Mouse (Mus musculus): Measurements from ENCODE around the gene Dus3l. TPM values are rescaled to one million over a fixed set of nuclear protein-coding genes. Genes with fewer than 3 reads are reported as not detected.

The Dus3l gene
- polyA plus RNA-seq, 1 experiment from 2014 or later, result 53.9 TPM

DNA sequence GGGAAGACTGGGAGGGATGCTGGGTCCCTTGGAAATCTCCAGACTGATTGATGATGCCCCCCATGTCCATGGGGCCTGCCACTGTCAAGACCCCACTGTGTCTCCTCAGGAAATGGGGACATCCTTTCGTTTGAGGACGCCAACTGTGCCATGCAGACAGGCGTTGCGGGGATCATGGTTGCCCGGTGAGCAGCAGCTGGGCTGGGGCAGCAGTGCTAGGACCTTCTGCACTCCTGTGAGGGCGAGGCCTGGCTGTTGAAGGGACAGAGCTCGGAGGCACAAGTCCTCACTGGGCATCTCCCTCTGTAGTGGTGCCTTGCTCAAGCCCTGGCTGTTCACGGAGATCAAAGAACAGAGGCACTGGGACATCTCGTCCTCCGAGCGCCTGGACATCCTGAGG lies 4.4 kb downstream of the Dus3l start:
- ATAC-seq (ENCODE audit: low FRiP score, low read depth), result no peak
- Histone ChIP-seq H3K27me3 (no peaks in the 10 kb centered on the region), H3K27ac (replicated peaks) (no peak overlapping the region), H3K36me3 (peaks cover 49% of the 10 kb centered on the region), H3K4me2 (replicated peaks) (no peak overlapping the region), H3K9ac (replicated peaks) (no peak overlapping the region), H3K9me3 (no peaks in the 10 kb centered on the region), H3K4me1 (peaks cover 6% of the 10 kb centered on the region), H3K4me3 (no peak overlapping the region)
- WGBS, result 92% methylated on average over 11 of the region's 11 CpGs

GRCm38 (mm10) chr17:56769950-56770349 lies 5.4 kb downstream of the Dus3l start, which contains the start of gene Prr22:
Gene Prr22, plus strand, starts transcription at chr17:56770250.
- Histone ChIP-seq H3K9ac (replicated peaks) (no peak within 1 kb of the TSS), H3K4me3 (no peak within 1 kb of the TSS), H3K27ac (replicated peaks) (no peak within 1 kb of the TSS), H3K4me2 (replicated peaks) (no peak within 1 kb of the TSS), H3K27me3 (no peaks in the 10 kb centered on the region), H3K9me3 (no peaks in the 10 kb centered on the region), H3K36me3 (peaks cover 49% of the 10 kb centered on the region), H3K4me1 (peaks cover 6% of the 10 kb centered on the region)
- no peak for ATAC-seq (ENCODE audit: low FRiP score, low read depth)
- 94% methylated on average over 5 of the region's 5 CpGs for WGBS

GRCm38 (mm10) chr17:56777568-56777967 lies 13.0 kb downstream of the Dus3l start:
- Histone ChIP-seq H3K4me3 (no peak overlapping the region), H3K9ac (replicated peaks) (no peak overlapping the region), H3K9me3 (peaks cover 5% of the 10 kb centered on the region; the same call in 1 of the 2 replicates), H3K27me3 (no peaks in the 10 kb centered on the region), H3K4me1 (peaks cover 4% of the 10 kb centered on the region; the same call in 1 of the 2 replicates), H3K27ac (replicated peaks) (no peak overlapping the region), H3K4me2 (replicated peaks) (no peak overlapping the region), H3K36me3 (peaks cover 21% of the 10 kb centered on the region)
- WGBS, result 90% methylated on average over 11 of the region's 11 CpGs
- no peak for ATAC-seq (ENCODE audit: low FRiP score, low read depth)

GRCm38 (mm10) chr17:56778779-56779362 lies 14.3 kb downstream of the Dus3l start:
- Histone ChIP-seq H3K27me3 (no peaks in the 10 kb centered on the region), H3K9ac (replicated peaks) (no peak overlapping the region), H3K9me3 (peaks cover 5% of the 10 kb centered on the region; the same call in 1 of the 2 replicates), H3K36me3 (peaks cover 24% of the 10 kb centered on the region), H3K27ac (replicated peaks) (peak overlapping the region; percentile 40), H3K4me3 (no peak overlapping the region), H3K4me2 (replicated peaks) (no peak overlapping the region), H3K4me1 (peaks cover 4% of the 10 kb centered on the region; the same call in 1 of the 2 replicates)
- WGBS, result 33% methylated on average over 3 of the region's 3 CpGs
- peak; percentile 53; the same call in 1 of the 2 replicates for ATAC-seq (ENCODE audit: low FRiP score, low read depth)

DNA sequence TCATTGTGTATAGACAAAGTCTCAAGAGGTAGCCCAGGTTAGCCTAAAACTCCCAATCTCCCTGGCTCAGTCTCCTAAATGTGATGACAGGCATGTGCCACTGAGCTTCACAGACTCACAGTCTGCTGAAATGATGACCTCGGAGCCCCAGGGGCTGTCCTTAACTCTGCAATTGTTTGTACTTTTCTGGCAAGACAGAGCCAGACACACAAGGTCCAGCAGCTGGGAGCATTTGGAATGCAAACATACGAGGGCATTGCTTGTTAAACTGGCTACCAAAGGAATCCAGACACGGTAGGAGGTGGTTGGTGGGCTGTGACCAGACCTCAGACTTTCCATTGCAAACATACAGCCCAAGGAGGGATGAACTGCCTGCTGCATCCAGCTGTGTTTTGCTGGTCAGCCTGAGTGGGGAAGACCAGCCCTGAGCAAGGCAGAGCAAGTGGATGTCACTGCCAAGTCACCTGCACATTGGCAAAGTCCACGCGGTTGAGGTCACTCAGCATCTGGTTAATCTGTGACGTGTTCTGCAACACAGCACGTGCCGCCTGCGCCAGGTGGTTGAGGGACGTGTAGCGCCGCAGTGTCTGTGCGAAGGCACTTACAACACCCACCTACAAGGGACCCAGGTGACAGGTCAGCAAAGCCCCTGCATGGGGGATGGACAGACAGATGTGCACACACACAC lies 15.9 kb downstream of the Dus3l start:
- H3K9ac ChIP-seq (replicated peaks), result no peak overlapping the region
- H3K4me2 ChIP-seq (replicated peaks), result no peak overlapping the region
- 83% methylated on average over 13 of the region's 13 CpGs for WGBS
- ATAC-seq (ENCODE audit: low FRiP score, low read depth), result no peak
- H3K27ac ChIP-seq (replicated peaks), result no peak overlapping the region
- H3K4me3 ChIP-seq, result no peak overlapping the region
- peaks cover 24% of the 10 kb centered on the region for H3K36me3 ChIP-seq
- H3K27me3 ChIP-seq, result no peaks in the 10 kb centered on the region
- H3K9me3 ChIP-seq, result peaks cover 5% of the 10 kb centered on the region; the same call in 1 of the 2 replicates
- peaks cover 4% of the 10 kb centered on the region; the same call in 1 of the 2 replicates for H3K4me1 ChIP-seq

GRCm38 (mm10) chr17:56788886-56789285 lies 24.3 kb downstream of the Dus3l start:
- Histone ChIP-seq H3K4me2 (replicated peaks) (no peak overlapping the region), H3K9me3 (no peaks in the 10 kb centered on the region), H3K27me3 (no peaks in the 10 kb centered on the region), H3K4me3 (no peak overlapping the region), H3K9ac (replicated peaks) (no peak overlapping the region), H3K4me1 (no peaks in the 10 kb centered on the region), H3K27ac (replicated peaks) (no peak overlapping the region), H3K36me3 (0 out of 2 replicates have a peak, but pooled peaks cover 5% of the 10 kb centered on the region)
- WGBS, result 79% methylated on average over 3 of the region's 3 CpGs
- no peak for ATAC-seq (ENCODE audit: low FRiP score, low read depth)

GRCm38 (mm10) chr17:56789286-56789685 lies 24.7 kb downstream of the Dus3l start:
- H3K4me1 ChIP-seq, result no peaks in the 10 kb centered on the region
- H3K4me3 ChIP-seq, result no peak overlapping the region
- ATAC-seq (ENCODE audit: low FRiP score, low read depth), result no peak
- no peaks in the 10 kb centered on the region for H3K9me3 ChIP-seq
- WGBS, result 88% methylated on average over 6 of the region's 6 CpGs
- H3K27me3 ChIP-seq, result no peaks in the 10 kb centered on the region
- 0 out of 2 replicates have a peak, but pooled peaks cover 5% of the 10 kb centered on the region for H3K36me3 ChIP-seq
- H3K4me2 ChIP-seq (replicated peaks), result no peak overlapping the region
- no peak overlapping the region for H3K9ac ChIP-seq (replicated peaks)
- H3K27ac ChIP-seq (replicated peaks), result no peak overlapping the region

DNA sequence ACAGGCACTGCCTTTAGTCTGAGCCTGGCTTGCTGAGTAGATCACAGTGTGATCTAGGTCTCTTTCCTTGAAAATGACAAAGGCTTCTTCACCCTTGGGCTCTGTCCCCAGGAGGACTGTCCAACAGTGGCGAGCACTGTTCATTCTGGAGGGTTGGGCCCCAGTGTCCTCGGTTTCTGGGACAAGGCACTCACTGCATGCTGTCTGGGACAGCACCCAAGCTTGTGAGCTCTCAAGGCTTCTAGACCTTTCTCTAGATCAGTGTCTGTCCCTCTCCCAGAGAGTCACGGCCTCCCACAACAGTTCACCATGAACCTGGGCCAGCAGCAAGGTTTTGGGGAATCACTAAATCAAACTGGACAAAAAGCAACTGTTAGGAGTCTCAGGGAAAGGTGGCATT lies 28.0 kb downstream of the Dus3l start:
- no peak overlapping the region for H3K4me2 ChIP-seq (replicated peaks)
- 84% methylated on average over 3 of the region's 3 CpGs for WGBS
- H3K9me3 ChIP-seq, result no peaks in the 10 kb centered on the region
- H3K9ac ChIP-seq (replicated peaks), result no peak overlapping the region
- ATAC-seq (ENCODE audit: low FRiP score, low read depth), result no peak
- H3K27me3 ChIP-seq, result no peaks in the 10 kb centered on the region
- H3K4me3 ChIP-seq, result no peak overlapping the region
- no peaks in the 10 kb centered on the region for H3K36me3 ChIP-seq
- no peaks in the 10 kb centered on the region for H3K4me1 ChIP-seq
- H3K27ac ChIP-seq (replicated peaks), result no peak overlapping the region

- H3K9me3 ChIP-seq, result no peaks in the 10 kb centered on the region
- H3K9ac ChIP-seq (replicated peaks), result no peak overlapping the region
- no peak for ATAC-seq (ENCODE audit: low FRiP score, low read depth)
- H3K36me3 ChIP-seq, result no peaks in the 10 kb centered on the region
- WGBS, result 74% methylated on average over 6 of the region's 6 CpGs
- no peak overlapping the region for H3K4me2 ChIP-seq (replicated peaks)
- no peak overlapping the region for H3K4me3 ChIP-seq
- no peaks in the 10 kb centered on the region for H3K4me1 ChIP-seq
- H3K27me3 ChIP-seq, result no peaks in the 10 kb centered on the region
- H3K27ac ChIP-seq (replicated peaks), result no peak overlapping the region
These were observed 29.2 kb downstream of the Dus3l start for GRCm38 (mm10) chr17:56793614-56794319.

DNA sequence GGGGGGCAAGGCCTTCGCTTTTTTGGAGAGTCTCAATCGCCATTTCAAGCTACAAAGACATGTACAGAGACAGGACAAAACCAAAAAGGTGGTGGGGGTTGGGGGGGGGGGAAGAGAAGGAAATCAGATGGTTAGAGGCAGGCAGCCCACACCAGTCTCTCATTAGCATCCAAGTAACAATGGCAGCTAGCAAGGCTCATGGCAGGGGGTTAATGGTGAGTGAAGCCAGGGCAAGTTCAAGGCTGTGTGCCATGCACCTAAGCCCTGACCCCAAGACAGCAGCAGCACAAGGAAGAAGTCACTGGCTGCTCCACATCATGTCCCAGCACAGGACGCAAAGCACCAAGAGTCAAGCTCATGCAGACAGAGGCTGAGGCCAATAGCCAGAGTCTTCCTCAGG lies 34.7 kb downstream of the Dus3l start:
- no peak overlapping the region for H3K27ac ChIP-seq (replicated peaks)
- no peaks in the 10 kb centered on the region for H3K27me3 ChIP-seq
- no peak overlapping the region for H3K4me3 ChIP-seq
- H3K4me1 ChIP-seq, result no peaks in the 10 kb centered on the region
- no peaks in the 10 kb centered on the region for H3K9me3 ChIP-seq
- peaks cover 15% of the 10 kb centered on the region for H3K36me3 ChIP-seq
- ATAC-seq (ENCODE audit: low FRiP score, low read depth), result no peak
- no peak overlapping the region for H3K4me2 ChIP-seq (replicated peaks)
- H3K9ac ChIP-seq (replicated peaks), result no peak overlapping the region
- WGBS, result 90% methylated on average over 3 of the region's 3 CpGs

- WGBS, result 82% methylated on average over 8 of the region's 8 CpGs
- no peaks in the 10 kb centered on the region for H3K4me1 ChIP-seq
- no peak for ATAC-seq (ENCODE audit: low FRiP score, low read depth)
- no peak overlapping the region for H3K27ac ChIP-seq (replicated peaks)
- no peaks in the 10 kb centered on the region for H3K27me3 ChIP-seq
- no peak overlapping the region for H3K4me3 ChIP-seq
- no peaks in the 10 kb centered on the region for H3K9me3 ChIP-seq
- H3K36me3 ChIP-seq, result peaks cover 15% of the 10 kb centered on the region
- H3K4me2 ChIP-seq (replicated peaks), result no peak overlapping the region
- H3K9ac ChIP-seq (replicated peaks), result no peak overlapping the region
These were observed 37.5 kb downstream of the Dus3l start for GRCm38 (mm10) chr17:56802065-56802464.

GRCm38 (mm10) chr17:56804952-56805351 lies 40.4 kb downstream of the Dus3l start:
- Histone ChIP-seq H3K4me2 (replicated peaks) (no peak overlapping the region), H3K9ac (replicated peaks) (no peak overlapping the region), H3K4me3 (no peak overlapping the region), H3K27me3 (peaks cover 9% of the 10 kb centered on the region), H3K27ac (replicated peaks) (no peak overlapping the region), H3K9me3 (no peaks in the 10 kb centered on the region), H3K36me3 (peaks cover 11% of the 10 kb centered on the region), H3K4me1 (peaks cover 10% of the 10 kb centered on the region)
- no peak for ATAC-seq (ENCODE audit: low FRiP score, low read depth)
- WGBS, result 89% methylated on average over 5 of the region's 5 CpGs

All from midbrain, embryonic 12.5 days (tissue).